Mouse (Mus musculus): ENCODE measurements around the gene Ttll6.
"Not testable (repeated sequence)": the region's sequence is repeated elsewhere in the genome, so short reads cannot be mapped to it uniquely, and the experiment has no call there.

Ttll6 gene

GRCm38 (mm10) chr11:96133239-96133865 lies at the start of gene Ttll6:
TSS of gene Ttll6 (plus strand) at chr11:96133786.
- DNase-seq (ENCODE audit: low spot score) = peak; percentile 15

- no peak for DNase-seq (ENCODE audit: low spot score)
Observed at GRCm38 (mm10) chr11:96087981-96088380, 45.6 kb upstream of the Ttll6 start.

GRCm38 (mm10) chr11:96091073-96091472 lies 42.5 kb upstream of the Ttll6 start:
- no peak for DNase-seq (ENCODE audit: low spot score)

GRCm38 (mm10) chr11:96092674-96093291 lies 40.8 kb upstream of the Ttll6 start:
- no peak for DNase-seq (ENCODE audit: low spot score)

- peak; percentile 25 for DNase-seq (ENCODE audit: low spot score)
Observed at GRCm38 (mm10) chr11:96093361-96093760, 40.2 kb upstream of the Ttll6 start.

GRCm38 (mm10) chr11:96108376-96108775 lies 25.2 kb upstream of the Ttll6 start:
- DNase-seq (ENCODE audit: low spot score) = no peak

GRCm38 (mm10) chr11:96110950-96111349 lies 22.6 kb upstream of the Ttll6 start:
- not testable (repeated sequence) for DNase-seq (ENCODE audit: low spot score)

GRCm38 (mm10) chr11:96111751-96112150 lies 21.8 kb upstream of the Ttll6 start, which contains the start of gene Calcoco2:
TSS of gene Calcoco2 (minus strand) at chr11:96111964.
- no peak for DNase-seq (ENCODE audit: low spot score)

- DNase-seq (ENCODE audit: low spot score) = no peak
Observed at GRCm38 (mm10) chr11:96114077-96114476, 19.5 kb upstream of the Ttll6 start.

GRCm38 (mm10) chr11:96115416-96115815 lies 18.2 kb upstream of the Ttll6 start:
- DNase-seq (ENCODE audit: low spot score) = no peak

- no peak for DNase-seq (ENCODE audit: low spot score)
Observed at GRCm38 (mm10) chr11:96116116-96116515, 17.5 kb upstream of the Ttll6 start.

GRCm38 (mm10) chr11:96116925-96117324 lies 16.7 kb upstream of the Ttll6 start:
- DNase-seq (ENCODE audit: low spot score) = not testable (repeated sequence)

- DNase-seq (ENCODE audit: low spot score) = no peak
Observed at GRCm38 (mm10) chr11:96119401-96119800, 14.2 kb upstream of the Ttll6 start.

- DNase-seq (ENCODE audit: low spot score) = not testable (repeated sequence)
Observed at GRCm38 (mm10) chr11:96122806-96123205, 10.8 kb upstream of the Ttll6 start.

GRCm38 (mm10) chr11:96124052-96124914 lies 9.3 kb upstream of the Ttll6 start:
- no peak for DNase-seq (ENCODE audit: low spot score)

GRCm38 (mm10) chr11:96130606-96131005 lies 3.0 kb upstream of the Ttll6 start:
- no peak for DNase-seq (ENCODE audit: low spot score)

- no peak for DNase-seq (ENCODE audit: low spot score)
Observed at GRCm38 (mm10) chr11:96135847-96136246, 2.3 kb downstream of the Ttll6 start.

GRCm38 (mm10) chr11:96140726-96141175 lies 7.2 kb downstream of the Ttll6 start:
- DNase-seq (ENCODE audit: low spot score) = no peak

- DNase-seq (ENCODE audit: low spot score) = no peak
Observed at GRCm38 (mm10) chr11:96143766-96144165, 10.2 kb downstream of the Ttll6 start.

- peak; percentile 8 for DNase-seq (ENCODE audit: low spot score)
Observed at GRCm38 (mm10) chr11:96145622-96146270, 12.2 kb downstream of the Ttll6 start.

GRCm38 (mm10) chr11:96147471-96147870 lies 13.9 kb downstream of the Ttll6 start:
- DNase-seq (ENCODE audit: low spot score) = no peak

- DNase-seq (ENCODE audit: low spot score) = no peak
Observed at GRCm38 (mm10) chr11:96164769-96165168, 31.2 kb downstream of the Ttll6 start.

Data from T-cell, adult 2 months (primary cell).